Comparison of ENCODE assay signal across 9 mouse cellular contexts in genomic region chr19:45030111-45030510, GRCm38 (mm10). TPM values are rescaled to one million over a fixed set of nuclear protein-coding genes. Genes with fewer than 3 reads are reported as not detected.
DNase-seq lines count a peak whose midpoint lies in the region; ATAC-seq and TF ChIP-seq lines count a peak whose summit lies in the region.
"Had no signal": no experiment of that assay in that cellular context is flagged by ENCODE, and none has a peak within 500 bp of the region (broad histone marks: within the 10 kb centered on the region; RNA-seq: fewer than 3 reads in every experiment).

No protein-coding gene starts in this region.

- TF ChIP-seq POLR2A in olfactory bulb, adult 2 months (IDR thresholded peaks at IDR 0.05; ENCODE audit: insufficient read depth, low read depth, low read length) = no peak

- no peak overlapping the region for H3K9ac ChIP-seq in intestine, embryonic 15.5 days

- H3K9me3 ChIP-seq in embryonic facial prominence, embryonic 10.5 days = no peaks in the 10 kb centered on the region
- H3K9me3 ChIP-seq in intestine, embryonic 15.5 days = no peaks in the 10 kb centered on the region

- H3K27me3 ChIP-seq in embryonic facial prominence, embryonic 10.5 days (replicated peaks; ENCODE audit: low read depth, poor library complexity, severe bottlenecking) = 0 out of 2 replicates have a peak, but pooled peaks cover 4% of the 10 kb centered on the region
- H3K27me3 ChIP-seq in intestine, embryonic 15.5 days (replicated peaks) = no peaks in the 10 kb centered on the region
- H3K27me3 ChIP-seq: Patski had no signal

- 38% methylated on average over 8 of the region's 8 CpGs for WGBS in embryonic facial prominence, embryonic 10.5 days
- 28% methylated on average over 8 of the region's 8 CpGs for WGBS in intestine, embryonic 15.5 days
- 35% methylated on average over 8 of the region's 8 CpGs for WGBS in olfactory bulb, adult 2 months

- H3K4me3 ChIP-seq in embryonic facial prominence, embryonic 10.5 days = no peak overlapping the region
- no peak overlapping the region for H3K4me3 ChIP-seq in intestine, embryonic 15.5 days (replicated peaks)
- no peak overlapping the region for H3K4me3 ChIP-seq in olfactory bulb, adult 2 months (ENCODE audit: insufficient read depth, low read depth, low read length)

- H3K36me3 ChIP-seq in embryonic facial prominence, embryonic 10.5 days (replicated peaks) = peaks cover 47% of the 10 kb centered on the region
- H3K36me3 ChIP-seq in intestine, embryonic 15.5 days = peaks cover 14% of the 10 kb centered on the region

- DNase-seq in adrenal gland, adult 18-20 months (ENCODE audit: low spot score in 2 of 2) = peak; percentile 65 to 68
- no peak for DNase-seq in adrenal gland, adult 8-10 months
- peak; percentile 65 for DNase-seq in urinary bladder, postnatal 25 days (ENCODE audit: low spot score)
- DNase-seq in urinary bladder, postnatal 10 days (ENCODE audit: low spot score) = no peak
- DNase-seq in embryonic facial prominence, embryonic 10.5 days (ENCODE audit: low spot score) = peak; percentile 81
- DNase-seq in lung, adult 18-20 months = peak; percentile 59 to 68

- H3K4me2 ChIP-seq in intestine, embryonic 15.5 days (replicated peaks) = no peak overlapping the region

- ATAC-seq in intestine, embryonic 15.5 days = 0 out of 2 replicates have a peak, but pooled peaks have one; percentile 2
- ATAC-seq: Patski had no signal

- peaks cover 69% of the 10 kb centered on the region for H3K4me1 ChIP-seq in embryonic facial prominence, embryonic 10.5 days
- peaks cover 41% of the 10 kb centered on the region for H3K4me1 ChIP-seq in intestine, embryonic 15.5 days (replicated peaks)
- H3K4me1 ChIP-seq in olfactory bulb, adult 2 months (ENCODE audit: control insufficient read depth, insufficient read depth, low read length) = peaks cover 19% of the 10 kb centered on the region

- H3K27ac ChIP-seq in embryonic facial prominence, embryonic 10.5 days (replicated peaks) = peak overlapping the region; percentile 40; the same call in 1 of the 2 replicates
- no peak overlapping the region for H3K27ac ChIP-seq in intestine, embryonic 15.5 days
- no peak overlapping the region for H3K27ac ChIP-seq in olfactory bulb, adult 2 months (ENCODE audit: insufficient read depth, low read depth, low read length)

- peak; percentile 77; the same call in 1 of the 2 replicates for TF ChIP-seq CTCF in olfactory bulb, adult 2 months (IDR thresholded peaks at IDR 0.05; ENCODE audit: insufficient read depth, low read depth, low read length)

RNA-seq across cellular contexts. Expression of gene Pdzd7, which starts 15.4 kb away (rescaled TPM):
- under 1 TPM; 0.13 to 0.48 TPM for total RNA-seq in adrenal gland, adult 18-20 months (2021)
- under 1 TPM; 0.12 to 1.00 (median 0.56) TPM for total RNA-seq in adrenal gland, adult 8-10 months (2022)
- 0.27 and 0.65 TPM in 2 replicates for polyA plus RNA-seq in embryonic facial prominence, embryonic 10.5 days (2016; fragmentation: Nextera tagmentation; extraction: Ambion mirVana)
- polyA plus RNA-seq in intestine, embryonic 15.5 days (2015; fragmentation: Nextera tagmentation; extraction: Ambion mirVana) = 0.40 and 0.43 TPM in 2 replicates
- not detected in 2 replicates for polyA plus RNA-seq in olfactory bulb, adult 2 months (2012; ENCODE audit: insufficient read depth, insufficient read length, low replicate concordance, missing spikeins)

RNA-seq across cellular contexts. Expression of gene Lzts2, which starts 15.9 kb away (rescaled TPM):
- total RNA-seq in adrenal gland, adult 18-20 months (2021) = 10 to 100 TPM; 70.6 to 72.7 TPM
- total RNA-seq in adrenal gland, adult 8-10 months (2022) = 100 to 1,000 TPM; 100 to 121 (median 110) TPM
- 69.8 and 75.0 TPM in 2 replicates for polyA plus RNA-seq in embryonic facial prominence, embryonic 10.5 days (2016; fragmentation: Nextera tagmentation; extraction: Ambion mirVana)
- polyA plus RNA-seq in intestine, embryonic 15.5 days (2015; fragmentation: Nextera tagmentation; extraction: Ambion mirVana) = 56.9 and 63.2 TPM in 2 replicates
- polyA plus RNA-seq in olfactory bulb, adult 2 months (2012; ENCODE audit: insufficient read depth, insufficient read length, low replicate concordance, missing spikeins) = not detected in 2 replicates

RNA-seq across cellular contexts. Expression of gene Sfxn3, which starts 17.2 kb away (rescaled TPM):
- total RNA-seq in adrenal gland, adult 18-20 months (2021) = 10 to 100 TPM; 50.1 to 51.8 TPM
- 10 to 100 TPM; 53.1 to 96.1 (median 73.9) TPM for total RNA-seq in adrenal gland, adult 8-10 months (2022)
- polyA plus RNA-seq in embryonic facial prominence, embryonic 10.5 days (2016; fragmentation: Nextera tagmentation; extraction: Ambion mirVana) = 7.7 and 9.8 TPM in 2 replicates
- 19.0 and 19.4 TPM in 2 replicates for polyA plus RNA-seq in intestine, embryonic 15.5 days (2015; fragmentation: Nextera tagmentation; extraction: Ambion mirVana)
- polyA plus RNA-seq in olfactory bulb, adult 2 months (2012; ENCODE audit: insufficient read depth, insufficient read length, low replicate concordance, missing spikeins) = not detected in 2 replicates

RNA-seq across cellular contexts. Expression of gene Mrpl43, which starts 23.9 kb away (rescaled TPM):
- 10 to 100 TPM; 45.2 to 48.3 TPM for total RNA-seq in adrenal gland, adult 18-20 months (2021)
- total RNA-seq in adrenal gland, adult 8-10 months (2022) = 10 to 100 TPM; 44.2 to 57.9 (median 48.4) TPM
- polyA plus RNA-seq in embryonic facial prominence, embryonic 10.5 days (2016; fragmentation: Nextera tagmentation; extraction: Ambion mirVana) = 70.6 and 74.8 TPM in 2 replicates
- 73.8 and 76.7 TPM in 2 replicates for polyA plus RNA-seq in intestine, embryonic 15.5 days (2015; fragmentation: Nextera tagmentation; extraction: Ambion mirVana)
- polyA plus RNA-seq in olfactory bulb, adult 2 months (2012; ENCODE audit: insufficient read depth, insufficient read length, low replicate concordance, missing spikeins) = not detected in 2 replicates

RNA-seq across cellular contexts. Expression of gene Twnk, which starts 24.6 kb away (rescaled TPM):
- total RNA-seq in adrenal gland, adult 18-20 months (2021) = 10 to 100 TPM; 24.7 to 30.5 TPM
- 10 to 100 TPM; 34.8 to 40.2 (median 37.5) TPM for total RNA-seq in adrenal gland, adult 8-10 months (2022)
- polyA plus RNA-seq in embryonic facial prominence, embryonic 10.5 days (2016; fragmentation: Nextera tagmentation; extraction: Ambion mirVana) = 40.9 and 41.8 TPM in 2 replicates
- polyA plus RNA-seq in intestine, embryonic 15.5 days (2015; fragmentation: Nextera tagmentation; extraction: Ambion mirVana) = 20.5 and 22.5 TPM in 2 replicates
- not detected in 2 replicates for polyA plus RNA-seq in olfactory bulb, adult 2 months (2012; ENCODE audit: insufficient read depth, insufficient read length, low replicate concordance, missing spikeins)

Comparison
In these comparisons a context has a peak if more than half of its experiments do, and no peak if none do; other contexts are left out.
1. DNase-seq: peak in adrenal gland, adult 18-20 months (2 of 2), urinary bladder, postnatal 25 days (single experiment), embryonic facial prominence, embryonic 10.5 days (single experiment) and lung, adult 18-20 months (2 of 2); none in adrenal gland, adult 8-10 months (single experiment) and urinary bladder, postnatal 10 days (single experiment).
2. RNA of gene Lzts2, which starts 15.9 kb away (polyA plus RNA-seq): 69.8 to 75.0 TPM in embryonic facial prominence, embryonic 10.5 days and 56.9 to 63.2 TPM in intestine, embryonic 15.5 days; not detected in olfactory bulb, adult 2 months; every median in the first group is over 10 times any median in the second.